Mouse (Mus musculus): ENCODE results near the gene Fam217a. TPM values are rescaled to one million over a fixed set of nuclear protein-coding genes. Genes with fewer than 3 reads are reported as not detected.

Gene Fam217a
- total and polyA plus RNA-seq, 3 experiments = not detected

Other genes with a start within 250 kb of the Fam217a start
- not detected in 2 replicates for gene Fam50b, start 189.5 kb downstream of the Fam217a start, total RNA-seq (2012; rRNA removed)
- gene Fam50b, start 189.5 kb downstream of the Fam217a start, polyA plus RNA-seq (2012; ENCODE audit: insufficient read depth in 1 of 2, insufficient read length in 2 of 2, low read depth in 1 of 2, low replicate concordance in 2 of 2, missing spikeins in 1 of 2) = not detected
- 66.6 and 74.9 TPM in 2 replicates for gene Prpf4b, start 49.0 kb downstream of the Fam217a start, total RNA-seq (2012; rRNA removed)
- gene Prpf4b, start 49.0 kb downstream of the Fam217a start, polyA plus RNA-seq (2012; ENCODE audit: insufficient read depth in 1 of 2, insufficient read length in 2 of 2, low read depth in 1 of 2, low replicate concordance in 2 of 2, missing spikeins in 1 of 2) = 10 to 100 TPM in 1 of 2 experiments, not detected in 1; 88.6 TPM
- not detected in 2 replicates for gene 4933417A18Rik, start 99 bp upstream of the Fam217a start, total RNA-seq (2012; rRNA removed)
- gene 4933417A18Rik, start 99 bp upstream of the Fam217a start, polyA plus RNA-seq (2012; ENCODE audit: insufficient read depth in 1 of 2, insufficient read length in 2 of 2, low read depth in 1 of 2, low replicate concordance in 2 of 2, missing spikeins in 1 of 2) = not detected
- gene Eci3, start 39.5 kb upstream of the Fam217a start, total RNA-seq (2012; rRNA removed) = 0.35 TPM in 1 of 2 replicates, not detected in the other
- under 1 TPM in 1 of 2 experiments, not detected in 1; 0.93 TPM for gene Eci3, start 39.5 kb upstream of the Fam217a start, polyA plus RNA-seq (2012; ENCODE audit: insufficient read depth in 1 of 2, insufficient read length in 2 of 2, low read depth in 1 of 2, low replicate concordance in 2 of 2, missing spikeins in 1 of 2)
- 70.2 and 74.8 TPM in 2 replicates for gene Eci2, start 102.8 kb upstream of the Fam217a start, total RNA-seq (2012; rRNA removed)
- gene Eci2, start 102.8 kb upstream of the Fam217a start, polyA plus RNA-seq (2012; ENCODE audit: insufficient read depth in 1 of 2, insufficient read length in 2 of 2, low read depth in 1 of 2, low replicate concordance in 2 of 2, missing spikeins in 1 of 2) = 10 to 100 TPM in 1 of 2 experiments, not detected in 1; 81.1 TPM